Mouse (Mus musculus): ENCODE data around the gene B3gnt3. TPM values are rescaled to one million over a fixed set of nuclear protein-coding genes. Genes with fewer than 3 reads are reported as not detected.
A peak's percentile ranks its signal among the peaks of the same experiment; 100 is the strongest.

The B3gnt3 gene
- polyA plus RNA-seq, 1 experiment from 2014 or later = 0.33 TPM

DNA sequence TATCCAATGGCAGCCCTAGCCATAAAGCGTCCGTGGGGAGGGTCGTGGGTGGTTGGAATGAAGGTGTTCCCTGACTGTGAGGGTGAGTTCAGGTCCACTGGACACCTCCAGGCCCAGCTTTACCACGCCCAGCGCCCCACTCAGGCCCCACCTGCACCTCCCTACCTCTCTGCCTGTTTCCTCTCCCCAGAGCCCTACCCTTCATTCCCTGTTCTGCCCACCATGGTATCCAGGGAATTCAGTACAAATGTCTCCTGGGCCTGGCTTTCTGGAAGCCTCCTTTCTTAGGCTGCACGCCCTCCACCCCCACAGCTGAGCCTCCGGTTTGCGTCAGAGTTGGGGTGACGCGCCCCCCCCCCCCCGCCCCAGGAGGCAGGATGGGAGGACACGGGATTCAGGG, 31.4 kb downstream of the B3gnt3 start:
- H3K4me1 ChIP-seq (ENCODE audit: control insufficient read depth, insufficient read depth, low read length) = peaks cover 13% of the 10 kb centered on the region
- no peak overlapping the region for H3K27ac ChIP-seq (ENCODE audit: low read depth, low read length)
- WGBS = 8% methylated on average over 11 of the region's 12 CpGs
- peak overlapping the region; percentile 68 for H3K4me3 ChIP-seq (ENCODE audit: low read depth, low read length)
- no peak for DNase-seq (ENCODE audit: low spot score)
- peak overlapping the region; percentile 46; the same call in 1 of the 2 replicates for H3K9ac ChIP-seq (ENCODE audit: low read length)
- peak; percentile 7 for ATAC-seq (ENCODE audit: insufficient read depth, low FRiP score, low TSS enrichment)
- H3K36me3 ChIP-seq (ENCODE audit: control insufficient read depth, insufficient read depth, low read length) = no peaks in the 10 kb centered on the region
- no peaks in the 10 kb centered on the region for H3K9me3 ChIP-seq (ENCODE audit: control insufficient read depth, low read length)
- H3K27me3 ChIP-seq (ENCODE audit: control insufficient read depth, insufficient read depth, low read length) = peaks cover 16% of the 10 kb centered on the region
- peak overlapping the region; percentile 91 for H3K4me2 ChIP-seq (ENCODE audit: low read depth)

GRCm38 (mm10) chr8:71668220-71668975, 33.2 kb downstream of the B3gnt3 start:
- peak overlapping the region; percentile 20; the same call in 1 of the 2 replicates for H3K4me2 ChIP-seq (ENCODE audit: low read depth)
- WGBS = 4% methylated on average over 21 of the region's 21 CpGs
- peak overlapping the region; percentile 68 for H3K27ac ChIP-seq (ENCODE audit: low read depth, low read length)
- H3K36me3 ChIP-seq (ENCODE audit: control insufficient read depth, insufficient read depth, low read length) = no peaks in the 10 kb centered on the region
- H3K9ac ChIP-seq (ENCODE audit: low read length) = peak overlapping the region; percentile 22; the same call in 1 of the 2 replicates
- peaks cover 11% of the 10 kb centered on the region for H3K27me3 ChIP-seq (ENCODE audit: control insufficient read depth, insufficient read depth, low read length)
- no peak overlapping the region for H3K4me3 ChIP-seq (ENCODE audit: low read depth, low read length)
- H3K9me3 ChIP-seq (ENCODE audit: control insufficient read depth, low read length) = no peaks in the 10 kb centered on the region
- peaks cover 13% of the 10 kb centered on the region for H3K4me1 ChIP-seq (ENCODE audit: control insufficient read depth, insufficient read depth, low read length)
- peak; percentile 61 for DNase-seq (ENCODE audit: low spot score)
- no peak for ATAC-seq (ENCODE audit: insufficient read depth, low FRiP score, low TSS enrichment)

- no peaks in the 10 kb centered on the region for H3K36me3 ChIP-seq (ENCODE audit: control insufficient read depth, insufficient read depth, low read length)
- peak overlapping the region; percentile 32; the same call in 1 of the 2 replicates for H3K9ac ChIP-seq (ENCODE audit: low read length)
- 0 out of 2 replicates have a peak overlapping the region, but pooled peaks have one; percentile 9 for H3K4me2 ChIP-seq (ENCODE audit: low read depth)
- H3K27me3 ChIP-seq (ENCODE audit: control insufficient read depth, insufficient read depth, low read length) = peaks cover 14% of the 10 kb centered on the region
- H3K9me3 ChIP-seq (ENCODE audit: control insufficient read depth, low read length) = no peaks in the 10 kb centered on the region
- WGBS = 46% methylated on average over 5 of the region's 5 CpGs
- H3K27ac ChIP-seq (ENCODE audit: low read depth, low read length) = peak overlapping the region; percentile 68
- ATAC-seq (ENCODE audit: insufficient read depth, low FRiP score, low TSS enrichment) (no peak), DNase-seq (ENCODE audit: low spot score) (peak; percentile 56)
- H3K4me1 ChIP-seq (ENCODE audit: control insufficient read depth, insufficient read depth, low read length) = peaks cover 13% of the 10 kb centered on the region
- no peak overlapping the region for H3K4me3 ChIP-seq (ENCODE audit: low read depth, low read length)
These were observed 34.3 kb downstream of the B3gnt3 start for GRCm38 (mm10) chr8:71667256-71667655.

DNA sequence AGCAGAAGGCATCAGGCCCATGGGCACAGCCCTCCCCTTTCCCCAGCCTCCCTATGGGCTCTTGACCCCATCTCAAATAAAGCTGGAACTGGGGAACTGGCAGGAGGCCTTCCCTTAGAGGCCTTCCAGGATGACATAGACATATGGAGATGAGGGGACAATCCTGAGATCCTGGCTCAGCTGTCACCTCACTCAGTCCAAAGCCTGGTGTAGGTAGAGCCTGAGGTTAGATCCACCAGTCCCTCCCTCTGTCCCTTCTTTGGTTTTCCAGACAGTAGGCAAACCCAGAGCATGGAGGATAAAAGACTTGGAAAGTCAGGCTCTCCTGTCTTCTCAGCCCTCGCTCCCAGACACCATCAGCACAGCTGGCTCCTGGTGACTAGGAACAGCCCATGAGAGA, 34.7 kb downstream of the B3gnt3 start:
- Histone ChIP-seq H3K27ac (ENCODE audit: low read depth, low read length) (peak overlapping the region; percentile 54), H3K9me3 (ENCODE audit: control insufficient read depth, low read length) (no peaks in the 10 kb centered on the region), H3K27me3 (ENCODE audit: control insufficient read depth, insufficient read depth, low read length) (peaks cover 18% of the 10 kb centered on the region), H3K4me1 (ENCODE audit: control insufficient read depth, insufficient read depth, low read length) (peaks cover 13% of the 10 kb centered on the region), H3K4me3 (ENCODE audit: low read depth, low read length) (no peak overlapping the region), H3K9ac (ENCODE audit: low read length) (no peak overlapping the region), H3K4me2 (ENCODE audit: low read depth) (no peak overlapping the region), H3K36me3 (ENCODE audit: control insufficient read depth, insufficient read depth, low read length) (no peaks in the 10 kb centered on the region)
- DNase-seq (ENCODE audit: low spot score) = no peak
- 4% methylated on average over 1 of the region's 1 CpGs for WGBS
- ATAC-seq (ENCODE audit: insufficient read depth, low FRiP score, low TSS enrichment) = no peak

GRCm38 (mm10) chr8:71665331-71666130, 36.1 kb downstream of the B3gnt3 start:
- Histone ChIP-seq H3K4me3 (ENCODE audit: low read depth, low read length) (0 out of 2 replicates have a peak overlapping the region, but pooled peaks have one; percentile 2), H3K4me1 (ENCODE audit: control insufficient read depth, insufficient read depth, low read length) (peaks cover 13% of the 10 kb centered on the region), H3K27ac (ENCODE audit: low read depth, low read length) (no peak overlapping the region), H3K9ac (ENCODE audit: low read length) (no peak overlapping the region; the same call in 1 of the 2 replicates), H3K27me3 (ENCODE audit: control insufficient read depth, insufficient read depth, low read length) (peaks cover 13% of the 10 kb centered on the region), H3K4me2 (ENCODE audit: low read depth) (peak overlapping the region; percentile 30; the same call in 1 of the 2 replicates), H3K36me3 (ENCODE audit: control insufficient read depth, insufficient read depth, low read length) (no peaks in the 10 kb centered on the region), H3K9me3 (ENCODE audit: control insufficient read depth, low read length) (no peaks in the 10 kb centered on the region)
- peak; percentile 88 for DNase-seq (ENCODE audit: low spot score)
- WGBS = 4% methylated on average over 22 of the region's 22 CpGs
- ATAC-seq (ENCODE audit: insufficient read depth, low FRiP score, low TSS enrichment) = peak; percentile 59

DNA sequence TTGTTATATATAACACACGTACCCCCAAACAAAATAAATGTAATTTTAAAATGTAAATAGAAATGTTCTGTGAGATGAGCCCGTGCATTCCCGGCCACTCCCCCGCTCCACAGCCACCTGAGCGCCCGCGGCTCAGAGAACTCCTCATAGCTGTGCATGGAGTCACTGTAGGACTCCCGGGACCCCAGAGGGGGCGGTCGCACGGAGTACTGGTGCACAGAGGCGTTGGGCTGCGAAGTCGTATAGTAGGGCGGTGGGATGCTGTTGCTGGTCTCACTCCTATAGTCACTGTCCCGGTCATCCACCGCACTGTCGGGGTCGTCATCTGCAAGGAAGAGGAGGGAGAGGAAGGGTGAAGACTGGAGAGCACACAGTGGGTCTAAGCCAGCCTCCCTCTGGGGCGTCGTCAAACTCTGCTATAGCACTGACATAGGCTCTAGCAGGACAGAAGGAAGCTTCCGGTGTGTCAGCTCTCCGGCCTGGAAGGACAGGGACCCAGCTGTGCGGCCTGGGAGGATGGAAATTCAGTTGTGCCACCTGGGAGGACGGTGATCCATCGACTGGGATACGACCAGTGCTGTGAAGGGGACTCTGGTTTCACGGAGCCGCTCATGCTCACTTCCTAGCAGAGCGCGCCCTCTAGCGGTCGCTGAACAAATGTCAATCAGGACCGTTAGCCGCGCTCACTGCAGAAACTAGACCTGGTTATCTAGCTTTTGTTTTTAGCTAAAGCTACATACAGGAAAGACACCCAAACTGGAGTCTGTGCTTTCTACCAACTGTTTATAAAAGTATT, 41.1 kb downstream of the B3gnt3 start:
- H3K9ac ChIP-seq (ENCODE audit: low read length) = no peak overlapping the region
- no peaks in the 10 kb centered on the region for H3K9me3 ChIP-seq (ENCODE audit: control insufficient read depth, low read length)
- peak; percentile 89 for DNase-seq (ENCODE audit: low spot score)
- peaks cover 40% of the 10 kb centered on the region for H3K27me3 ChIP-seq (ENCODE audit: control insufficient read depth, insufficient read depth, low read length)
- WGBS = 8% methylated on average over 36 of the region's 36 CpGs
- H3K4me2 ChIP-seq (ENCODE audit: low read depth) = no peak overlapping the region
- H3K27ac ChIP-seq (ENCODE audit: low read depth, low read length) = no peak overlapping the region
- H3K4me1 ChIP-seq (ENCODE audit: control insufficient read depth, insufficient read depth, low read length) = no peaks in the 10 kb centered on the region; the same call in 1 of the 2 replicates
- ATAC-seq (ENCODE audit: insufficient read depth, low FRiP score, low TSS enrichment) = peak; percentile 39
- H3K4me3 ChIP-seq (ENCODE audit: low read depth, low read length) = no peak overlapping the region
- no peaks in the 10 kb centered on the region; the same call in 1 of the 2 replicates for H3K36me3 ChIP-seq (ENCODE audit: control insufficient read depth, insufficient read depth, low read length)

GRCm38 (mm10) chr8:71659751-71660150, 41.8 kb downstream of the B3gnt3 start:
- Histone ChIP-seq H3K27me3 (ENCODE audit: control insufficient read depth, insufficient read depth, low read length) (peaks cover 48% of the 10 kb centered on the region), H3K9me3 (ENCODE audit: control insufficient read depth, low read length) (no peaks in the 10 kb centered on the region), H3K4me3 (ENCODE audit: low read depth, low read length) (no peak overlapping the region), H3K4me1 (ENCODE audit: control insufficient read depth, insufficient read depth, low read length) (no peaks in the 10 kb centered on the region), H3K9ac (ENCODE audit: low read length) (no peak overlapping the region), H3K27ac (ENCODE audit: low read depth, low read length) (no peak overlapping the region), H3K4me2 (ENCODE audit: low read depth) (no peak overlapping the region), H3K36me3 (ENCODE audit: control insufficient read depth, insufficient read depth, low read length) (no peaks in the 10 kb centered on the region; the same call in 1 of the 2 replicates)
- ATAC-seq (ENCODE audit: insufficient read depth, low FRiP score, low TSS enrichment) (no peak), DNase-seq (ENCODE audit: low spot score) (no peak)
- 53% methylated on average over 1 of the region's 1 CpGs for WGBS

DNA sequence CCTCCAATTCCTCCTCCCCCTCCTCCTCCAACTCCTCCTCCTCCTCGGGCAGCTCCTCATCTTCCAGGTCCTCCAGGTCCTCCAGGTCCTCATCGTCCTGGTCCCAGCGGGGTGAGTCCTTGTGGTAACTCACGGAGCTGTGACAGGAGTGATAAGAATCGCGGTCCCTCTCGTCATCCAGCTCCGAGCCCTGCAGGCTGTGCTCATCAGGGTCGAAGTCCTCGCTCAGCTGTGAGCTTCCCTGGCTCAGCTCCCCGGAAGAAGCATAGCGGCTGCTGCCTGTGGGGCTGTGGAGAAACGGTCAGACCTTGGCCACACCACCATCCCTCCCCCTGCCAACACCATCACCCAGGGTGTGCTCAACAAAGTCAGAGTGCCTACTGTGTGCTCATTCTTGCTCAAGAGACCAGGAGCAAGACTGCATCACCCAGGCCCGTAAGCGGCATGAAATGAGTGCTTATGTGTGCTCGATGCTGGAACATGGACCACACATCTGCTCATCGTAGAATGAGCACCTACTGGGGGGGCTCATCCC, 43.0 kb downstream of the B3gnt3 start:
- Histone ChIP-seq H3K4me1 (ENCODE audit: control insufficient read depth, insufficient read depth, low read length) (no peaks in the 10 kb centered on the region), H3K27ac (ENCODE audit: low read depth, low read length) (no peak overlapping the region), H3K4me3 (ENCODE audit: low read depth, low read length) (no peak overlapping the region), H3K4me2 (ENCODE audit: low read depth) (no peak overlapping the region), H3K36me3 (ENCODE audit: control insufficient read depth, insufficient read depth, low read length) (no peaks in the 10 kb centered on the region; the same call in 1 of the 2 replicates), H3K27me3 (ENCODE audit: control insufficient read depth, insufficient read depth, low read length) (peaks cover 59% of the 10 kb centered on the region), H3K9ac (ENCODE audit: low read length) (no peak overlapping the region), H3K9me3 (ENCODE audit: control insufficient read depth, low read length) (no peaks in the 10 kb centered on the region)
- no peak for DNase-seq (ENCODE audit: low spot score)
- ATAC-seq (ENCODE audit: insufficient read depth, low FRiP score, low TSS enrichment) = no peak
- WGBS = 35% methylated on average over 17 of the region's 17 CpGs
